Mouse (Mus musculus) heart, postnatal 4 days (tissue): ENCODE measurements around the gene Bpifb5. TPM values are rescaled to one million over a fixed set of nuclear protein-coding genes. Genes with fewer than 3 reads are reported as not detected.
"Not testable (repeated sequence)": the region's sequence is repeated elsewhere in the genome, so short reads cannot be mapped to it uniquely, and the experiment has no call there.

ENCODE experiments used
- DNase-seq: peaks from one replicate; pipeline ENCODE4 v3.0.0; 2021
- total RNA-seq, 2 experiments: library from RNA; stranded (reverse); gene quantifications; 2 replicates each; pipeline ENCODE4 v1.2.3; 2021

The Bpifb5 gene
- total RNA-seq, 2 experiments from 2014 or later, result not detected

DNA sequence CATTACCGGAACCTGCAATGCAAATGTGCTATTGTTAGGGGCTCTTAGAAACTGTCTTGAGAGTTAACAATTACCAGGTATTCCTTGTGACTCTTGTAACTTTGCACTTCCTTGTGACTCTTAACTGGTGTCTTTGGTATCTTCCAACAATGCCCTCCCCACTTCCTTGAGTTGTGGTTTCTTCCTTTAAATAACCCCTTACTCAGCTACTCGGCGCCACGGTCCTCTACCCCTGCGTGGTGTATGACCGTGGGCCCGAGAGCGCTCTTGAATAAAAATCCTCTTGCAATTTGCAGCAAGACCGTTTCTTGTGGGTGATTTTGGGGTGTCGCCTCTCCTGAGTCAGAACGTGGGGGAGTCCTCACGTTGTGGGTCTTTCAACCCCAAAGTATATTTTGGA is 19.2 kb downstream of the Bpifb5 start:
- DNase-seq, result not testable (repeated sequence)

DNA sequence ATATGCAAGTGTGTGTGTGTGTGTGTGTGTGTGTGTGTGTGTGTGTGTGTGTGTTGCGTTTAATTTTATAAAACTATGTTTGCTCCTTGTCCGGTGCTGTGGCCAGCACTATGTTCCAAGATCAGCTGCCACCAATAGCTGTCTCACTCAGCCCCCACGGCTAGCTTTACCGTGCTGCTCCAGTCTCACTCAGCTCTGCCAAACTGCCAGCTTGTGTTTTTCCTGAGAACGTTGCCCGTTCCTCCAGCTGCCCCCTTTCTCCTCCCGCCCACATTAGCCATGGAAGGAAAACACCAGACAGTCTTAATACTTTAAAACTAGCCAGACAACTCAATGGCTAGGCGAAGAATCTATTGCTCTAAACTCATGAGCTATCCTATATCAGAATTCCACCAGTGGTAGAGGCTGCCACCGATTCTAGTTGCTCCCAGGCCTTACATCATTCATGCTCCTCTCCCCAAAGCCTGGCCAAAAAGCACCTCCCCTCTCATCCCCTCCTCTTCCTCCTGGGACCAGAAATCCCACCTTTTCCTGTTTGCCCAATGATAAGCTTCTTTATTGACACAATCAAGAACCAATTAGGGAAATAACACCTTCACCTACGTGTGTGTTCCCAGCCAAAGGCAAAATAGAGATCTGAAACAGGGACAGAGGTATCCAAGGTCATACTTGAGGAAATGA is 20.0 kb downstream of the Bpifb5 start:
- DNase-seq, result no peak

DNA sequence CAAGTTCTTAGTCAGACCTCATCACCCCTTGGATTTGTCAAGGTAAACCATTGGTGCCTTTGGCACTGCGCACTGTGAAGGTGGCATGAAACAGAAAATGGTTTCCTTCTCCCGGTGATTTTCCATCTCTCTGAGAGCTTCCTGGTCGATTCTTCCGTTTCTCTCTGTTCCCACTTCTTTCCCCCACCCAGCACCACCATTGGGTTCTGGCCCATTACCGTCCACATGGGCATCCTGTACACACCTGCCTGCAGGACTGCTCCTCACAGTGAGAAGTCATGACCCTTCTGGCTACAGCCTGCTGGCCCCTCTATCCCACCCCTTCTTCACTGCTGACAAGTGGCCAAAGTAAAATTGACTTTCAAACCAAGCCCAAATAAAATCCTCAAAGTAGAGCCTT is 21.8 kb downstream of the Bpifb5 start:
- DNase-seq, result no peak

- DNase-seq, result not testable (repeated sequence)
These were observed 31.7 kb downstream of the Bpifb5 start for GRCm38 (mm10) chr2:154255254-154255653.

GRCm38 (mm10) chr2:154255770-154256169 is 32.2 kb downstream of the Bpifb5 start:
- DNase-seq, result no peak

- DNase-seq, result not testable (repeated sequence)
These were observed 34.0 kb downstream of the Bpifb5 start, which contains the start of gene Bpifb9a for GRCm38 (mm10) chr2:154257554-154257953. Bpifb9a (plus strand) TSS chr2:154257854.

DNA sequence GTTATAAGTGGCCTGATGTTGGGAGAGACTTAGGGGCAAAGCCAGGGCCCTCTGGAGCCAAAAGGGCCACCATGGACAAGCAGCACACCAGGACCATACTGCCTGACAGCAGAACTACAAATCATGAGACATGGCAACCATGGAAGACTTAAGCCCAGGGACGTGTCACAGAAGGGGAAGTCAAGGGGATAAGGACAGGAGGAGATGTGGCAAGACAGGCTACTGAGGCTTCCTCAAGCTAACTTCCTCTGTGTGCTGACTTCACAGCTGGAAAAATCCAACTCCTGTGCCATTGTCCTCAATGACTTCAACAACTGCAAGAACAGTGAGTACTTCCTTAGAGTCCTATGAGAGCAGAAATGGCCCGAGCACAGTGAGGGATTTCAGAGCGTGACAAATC is 40.9 kb downstream of the Bpifb5 start:
- not testable (repeated sequence) for DNase-seq

Other genes starting within 250 kb of the Bpifb5 start
- not detected for gene Bpifa6, start 248.8 kb upstream of the Bpifb5 start, total RNA-seq
- gene Bpifa2, start 215.5 kb upstream of the Bpifb5 start, total RNA-seq, result not detected
- not detected for gene Bpifa3, start 93.4 kb upstream of the Bpifb5 start, total RNA-seq
- gene Bpifa1, start 80.9 kb upstream of the Bpifb5 start, total RNA-seq, result not detected
- gene Bpifa5, start 61.1 kb upstream of the Bpifb5 start, total RNA-seq, result not detected
- under 1 TPM in 1 of 2 experiments, not detected in 1; 0.20 TPM for gene Bpifb1, start 32.9 kb upstream of the Bpifb5 start, total RNA-seq
- gene Bpifb9a, start 34.1 kb downstream of the Bpifb5 start, total RNA-seq, result not detected
- not detected for gene Bpifb9b, start 83.5 kb downstream of the Bpifb5 start, total RNA-seq
- 10 to 100 TPM in 1 of 2 experiments, 1 to 10 TPM in 1; 8.7 to 11.2 TPM for gene Cdk5rap1, start 149.3 kb downstream of the Bpifb5 start, total RNA-seq
- 10 to 100 TPM; 77.0 to 77.8 TPM for gene Snta1, start 184.4 kb downstream of the Bpifb5 start, total RNA-seq
- 10 to 100 TPM; 33.9 to 34.2 TPM for gene Cbfa2t2, start 212.7 kb downstream of the Bpifb5 start, total RNA-seq